Mouse (Mus musculus): ENCODE measurements around the gene Rbm17. TPM values are rescaled to one million over a fixed set of nuclear protein-coding genes. Genes with fewer than 3 reads are reported as not detected.

The Rbm17 gene
- total and polyA plus RNA-seq, 3 experiments, result 199 to 405 (median 239) TPM

DNA sequence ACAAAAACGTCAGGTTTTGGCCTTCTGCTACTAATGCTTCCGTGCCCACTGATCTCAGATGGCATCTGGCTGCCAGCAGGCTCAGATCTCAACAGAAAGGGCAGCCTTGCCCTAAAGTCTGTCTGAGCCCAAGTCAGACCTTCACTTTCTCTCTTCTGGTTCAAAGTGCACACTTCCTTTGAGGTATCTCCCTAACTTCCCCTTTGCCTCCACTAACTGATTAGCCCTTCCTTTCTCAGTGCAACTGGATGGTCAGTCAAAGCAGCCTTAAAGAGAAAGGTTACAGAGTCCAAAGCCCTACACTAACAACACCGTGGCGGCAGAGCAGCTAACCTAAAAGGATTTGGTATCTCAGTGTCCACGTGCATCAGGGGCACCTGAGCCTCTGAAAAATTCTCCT, 59.6 kb downstream of the Rbm17 start:
- H3K4me1 ChIP-seq (ENCODE audit: control insufficient read depth in 1 of 2, insufficient read depth in 2 of 2), result peaks cover 0 to 40% of the 10 kb centered on the region in 2 experiments; a peak in 3 of 4 replicates
- peaks cover 0 to 33% of the 10 kb centered on the region in 2 experiments for H3K36me3 ChIP-seq (replicated peaks in 1 of 2; ENCODE audit: control insufficient read depth in 1 of 2, insufficient read depth in 1 of 2, low read length in 1 of 2)
- H3K9me3 ChIP-seq (replicated peaks; ENCODE audit: low read length), result peaks cover 2% of the 10 kb centered on the region
- in situ Hi-C loops (cut with MboI; ENCODE audit: low pct_ligation_motif_present, low pct_unique_long_range_greater_than_20kb, low sequenced_read_pairs) (no loop called here), dilution Hi-C loops (cut with MboI; ENCODE audit: extremely low pct_ligation_motif_present, extremely low pct_unique_long_range_greater_than_20kb, low sequenced_read_pairs) (no loop called here)
- H3K79me2 ChIP-seq (replicated peaks; ENCODE audit: control insufficient read depth, extremely low read depth, insufficient read depth, poor library complexity, severe bottlenecking), result no peaks in the 10 kb centered on the region
- no peak overlapping the region for H3K27ac ChIP-seq (ENCODE audit: insufficient read depth, low read depth)
- no peak overlapping the region for H3K4me2 ChIP-seq (ENCODE audit: insufficient read depth, low read depth, poor library complexity, severe bottlenecking)
- DNase-seq (ENCODE audit: extremely low read depth), result no peak
- H3K4me3 ChIP-seq (replicated peaks in 1 of 3; ENCODE audit: low read depth in 2 of 3, low read length in 2 of 3, poor library complexity in 1 of 3), result no peak overlapping the region
- H3K27me3 ChIP-seq (replicated peaks), result no peaks in the 10 kb centered on the region
- TF ChIP-seq IRF4 (IDR thresholded peaks at IDR 0.05; ENCODE audit: low read depth, low read length), result no peak
- TF ChIP-seq BHLHE40 (IDR thresholded peaks at IDR 0.05; ENCODE audit: low read depth, low read length), result no peak
- TF ChIP-seq ZNF384 (IDR thresholded peaks at IDR 0.05; ENCODE audit: low read depth, low read length), result no peak
- no peak for TF ChIP-seq JUN (IDR thresholded peaks at IDR 0.05; ENCODE audit: insufficient read depth, low read depth, low read length)
- no peak for TF ChIP-seq E2F4 (IDR thresholded peaks at IDR 0.05; ENCODE audit: insufficient replicate concordance, low read depth, low read length)
- no peak for TF ChIP-seq CTCF (conservative IDR thresholded peaks at IDR 0.05 in 1 of 2, IDR thresholded peaks at IDR 0.05 in 1 of 2; ENCODE audit: low read depth in 2 of 2, low read length in 2 of 2)
- no peak for TF ChIP-seq EP300 (IDR thresholded peaks at IDR 0.05; ENCODE audit: low read length)
- H3K9ac ChIP-seq (ENCODE audit: insufficient read depth, low read depth), result no peak overlapping the region

DNA sequence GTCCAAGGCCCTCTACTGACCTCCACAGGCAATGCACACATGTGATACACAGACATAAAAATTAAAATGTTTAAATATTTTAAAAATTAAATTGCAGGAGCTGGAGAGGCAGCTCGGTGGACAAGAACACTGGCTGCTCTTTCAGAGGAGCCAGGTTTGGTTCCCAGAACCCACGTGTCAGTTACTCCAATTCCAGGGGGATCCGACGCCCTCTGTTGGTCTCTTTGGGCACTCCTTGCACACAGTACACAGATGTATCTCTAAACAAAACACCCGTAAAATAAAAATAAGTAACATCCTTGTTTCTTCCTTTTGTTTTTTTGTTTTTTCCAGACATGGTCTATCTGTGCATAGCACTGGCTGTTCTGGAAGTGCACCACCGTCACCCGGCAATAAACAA, 60.8 kb downstream of the Rbm17 start:
- peaks cover 0 to 44% of the 10 kb centered on the region in 2 experiments for H3K36me3 ChIP-seq (replicated peaks in 1 of 2; ENCODE audit: control insufficient read depth in 1 of 2, insufficient read depth in 1 of 2, low read length in 1 of 2)
- no peaks in the 10 kb centered on the region for H3K27me3 ChIP-seq (replicated peaks)
- DNase-seq (ENCODE audit: extremely low read depth), result no peak
- in situ Hi-C loops (cut with MboI; ENCODE audit: low pct_ligation_motif_present, low pct_unique_long_range_greater_than_20kb, low sequenced_read_pairs), result no loop called here
- TF ChIP-seq ZC3H11A (IDR thresholded peaks at IDR 0.05; ENCODE audit: low read depth, low read length) (no peak), CTCF (conservative IDR thresholded peaks at IDR 0.05 in 1 of 2, IDR thresholded peaks at IDR 0.05 in 1 of 2; ENCODE audit: low read depth in 2 of 2, low read length in 2 of 2) (peak in 1 of 2 experiments; percentile 28; a peak in 2 of 4 replicates)
- peaks cover 0 to 35% of the 10 kb centered on the region in 2 experiments; a peak in 3 of 4 replicates for H3K4me1 ChIP-seq (ENCODE audit: control insufficient read depth in 1 of 2, insufficient read depth in 2 of 2)
- H3K9ac ChIP-seq (ENCODE audit: insufficient read depth, low read depth), result no peak overlapping the region
- no peaks in the 10 kb centered on the region for H3K79me2 ChIP-seq (replicated peaks; ENCODE audit: control insufficient read depth, extremely low read depth, insufficient read depth, poor library complexity, severe bottlenecking)
- no peak overlapping the region for H3K4me2 ChIP-seq (ENCODE audit: insufficient read depth, low read depth, poor library complexity, severe bottlenecking)
- dilution Hi-C loops (cut with MboI; ENCODE audit: extremely low pct_ligation_motif_present, extremely low pct_unique_long_range_greater_than_20kb, low sequenced_read_pairs), result no loop called here
- no peak overlapping the region for H3K27ac ChIP-seq (ENCODE audit: insufficient read depth, low read depth)
- H3K4me3 ChIP-seq (replicated peaks in 1 of 3; ENCODE audit: low read depth in 2 of 3, low read length in 2 of 3, poor library complexity in 1 of 3), result no peak overlapping the region
- H3K9me3 ChIP-seq (replicated peaks; ENCODE audit: low read length), result peaks cover 2% of the 10 kb centered on the region

DNA sequence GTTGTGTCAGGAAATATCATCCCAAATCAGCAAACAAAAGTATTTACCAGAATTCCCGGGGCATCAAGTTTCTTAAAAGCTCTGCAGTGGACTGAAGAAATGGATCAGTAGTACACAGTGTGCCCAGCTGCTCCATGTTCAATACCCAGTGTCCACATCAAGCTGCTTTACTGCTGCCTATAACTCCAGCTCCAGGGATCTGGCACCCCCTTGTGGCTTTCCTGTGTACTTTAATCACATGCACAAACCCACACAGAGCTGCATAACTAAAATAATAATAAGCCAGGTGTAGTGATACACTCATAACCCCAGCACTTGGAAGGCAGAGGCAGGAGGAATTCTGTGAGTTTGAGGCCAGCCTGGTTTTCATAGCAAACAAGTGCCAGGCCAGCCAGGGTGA, 61.3 kb downstream of the Rbm17 start:
- H3K9ac ChIP-seq (ENCODE audit: insufficient read depth, low read depth), result no peak overlapping the region
- H3K4me2 ChIP-seq (ENCODE audit: insufficient read depth, low read depth, poor library complexity, severe bottlenecking), result no peak overlapping the region
- peaks cover 0 to 30% of the 10 kb centered on the region in 2 experiments; a peak in 3 of 4 replicates for H3K4me1 ChIP-seq (ENCODE audit: control insufficient read depth in 1 of 2, insufficient read depth in 2 of 2)
- DNase-seq (ENCODE audit: extremely low read depth), result peak; percentile 60
- H3K4me3 ChIP-seq (replicated peaks in 1 of 3; ENCODE audit: low read depth in 2 of 3, low read length in 2 of 3, poor library complexity in 1 of 3), result no peak overlapping the region
- TF ChIP-seq SMC3 (IDR thresholded peaks at IDR 0.05; ENCODE audit: low read depth, low read length) (peak; percentile 72), USF2 (conservative IDR thresholded peaks at IDR 0.05; ENCODE audit: low read depth, low read length) (no peak), ZMIZ1 (IDR thresholded peaks at IDR 0.05; ENCODE audit: low read depth, low read length) (no peak), IRF4 (IDR thresholded peaks at IDR 0.05; ENCODE audit: low read depth, low read length) (no peak), CTCF (conservative IDR thresholded peaks at IDR 0.05 in 1 of 2, IDR thresholded peaks at IDR 0.05 in 1 of 2; ENCODE audit: low read depth in 2 of 2, low read length in 2 of 2) (peak in 1 of 2 experiments; percentile 73; a peak in 2 of 4 replicates), RAD21 (IDR thresholded peaks at IDR 0.05; ENCODE audit: low read depth, low read length) (peak; percentile 75), BHLHE40 (IDR thresholded peaks at IDR 0.05; ENCODE audit: low read depth, low read length) (0 out of 2 replicates have a peak, but pooled peaks have one; percentile 12), TCF12 (IDR thresholded peaks at IDR 0.05; ENCODE audit: low read depth, low read length) (no peak)
- no peak overlapping the region for H3K27ac ChIP-seq (ENCODE audit: insufficient read depth, low read depth)
- no peaks in the 10 kb centered on the region for H3K27me3 ChIP-seq (replicated peaks)
- H3K9me3 ChIP-seq (replicated peaks; ENCODE audit: low read length), result peaks cover 2% of the 10 kb centered on the region
- H3K79me2 ChIP-seq (replicated peaks; ENCODE audit: control insufficient read depth, extremely low read depth, insufficient read depth, poor library complexity, severe bottlenecking), result no peaks in the 10 kb centered on the region
- dilution Hi-C loops (cut with MboI; ENCODE audit: extremely low pct_ligation_motif_present, extremely low pct_unique_long_range_greater_than_20kb, low sequenced_read_pairs) (no loop called here), in situ Hi-C loops (cut with MboI; ENCODE audit: low pct_ligation_motif_present, low pct_unique_long_range_greater_than_20kb, low sequenced_read_pairs) (no loop called here)
- peaks cover 0 to 45% of the 10 kb centered on the region in 2 experiments for H3K36me3 ChIP-seq (replicated peaks in 1 of 2; ENCODE audit: control insufficient read depth in 1 of 2, insufficient read depth in 1 of 2, low read length in 1 of 2)

All from CH12.LX (cell line).